Mouse (Mus musculus) testis, adult 2 months (tissue): ENCODE data around the gene Gm11937. TPM values are rescaled to one million over a fixed set of nuclear protein-coding genes. Genes with fewer than 3 reads are reported as not detected.
"Not testable (repeated sequence)": the region's sequence is repeated elsewhere in the genome, so short reads cannot be mapped to it uniquely, and the experiment has no call there.

Source experiments
- H3K27ac ChIP-seq: fragments of 200-500 bp; 2 replicates; pipeline ENCODE4 v1.5.1; 2012; ENCODE audit warnings: low read depth, low read length; ENCODE audit not compliant: control insufficient read depth, insufficient read depth
- H3K27me3 ChIP-seq: fragments of 200-500 bp; 2 replicates; pipeline ENCODE4 v1.6.1; 2012; ENCODE audit warnings: mild to moderate bottlenecking, low read length, moderate library complexity; ENCODE audit not compliant: control insufficient read depth, insufficient read depth
- H3K36me3 ChIP-seq: fragments of 200-500 bp; 2 replicates; pipeline ENCODE4 v1.6.1; 2012; ENCODE audit warnings: mild to moderate bottlenecking, low read length; ENCODE audit not compliant: control insufficient read depth, insufficient read depth
- H3K4me1 ChIP-seq: fragments of 200-500 bp; 2 replicates; pipeline ENCODE4 v1.6.1; 2012; ENCODE audit warnings: low read length; ENCODE audit not compliant: control insufficient read depth, insufficient read depth
- H3K4me3 ChIP-seq: fragments of 200-500 bp; 2 replicates; pipeline ENCODE4 v1.5.1; 2012; ENCODE audit warnings: low read depth, mild to moderate bottlenecking, low read length, moderate library complexity, mixed read lengths; ENCODE audit not compliant: control insufficient read depth
- CTCF ChIP-seq: fragments of 200-500 bp; IDR thresholded peaks from 2 replicates; pipeline ENCODE4 v1.5.1; 2012; ENCODE audit warnings: low read depth, mild to moderate bottlenecking, inconsistent platforms, low read length, moderate library complexity; ENCODE audit not compliant: control insufficient read depth, insufficient read depth, insufficient replicate concordance
- POLR2A ChIP-seq: fragments of 200-500 bp; IDR thresholded peaks from 2 replicates; pipeline ENCODE4 v1.6.1; 2012; ENCODE audit warnings: low read depth, mild to moderate bottlenecking, inconsistent platforms, low read length, moderate library complexity; ENCODE audit not compliant: control insufficient read depth
- polyA plus RNA-seq: library from polyadenylated mRNA; depleted of rRNA; stranded (reverse); fragments of >200 nt; gene quantifications from 2 replicates; pipeline ENCODE4 v1.2.3, GENCODE M21; 2012; rRNA removed

Gm11937 gene
- not detected in 2 replicates for polyA plus RNA-seq

DNA sequence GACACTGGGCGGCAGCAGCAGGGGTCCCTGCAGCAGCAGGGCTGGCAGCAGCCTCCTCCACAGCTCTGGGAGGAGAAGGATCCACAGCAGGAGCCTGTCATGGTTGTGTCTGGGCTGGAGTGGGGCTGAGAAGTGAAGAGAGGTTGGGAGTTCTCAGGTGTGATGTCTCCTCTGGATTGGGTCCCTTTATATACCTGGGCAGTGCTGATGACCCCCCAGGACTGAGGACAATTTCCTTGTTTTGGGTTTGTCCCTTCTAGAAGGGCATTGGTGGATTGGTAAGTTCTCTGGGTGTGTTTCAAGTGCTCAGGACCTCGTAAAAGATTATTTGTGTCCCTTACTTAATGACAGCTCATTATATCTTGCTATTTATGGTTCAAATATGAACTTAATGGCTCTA, at the start of gene Gm11937:
Gene Gm11937 (minus strand): TSS at position 101 of the 400 bp plus-strand sequence.
- H3K27me3 ChIP-seq, H3K36me3 ChIP-seq, H3K4me1 ChIP-seq, H3K27ac ChIP-seq, H3K4me3 ChIP-seq: not testable (repeated sequence)

DNA sequence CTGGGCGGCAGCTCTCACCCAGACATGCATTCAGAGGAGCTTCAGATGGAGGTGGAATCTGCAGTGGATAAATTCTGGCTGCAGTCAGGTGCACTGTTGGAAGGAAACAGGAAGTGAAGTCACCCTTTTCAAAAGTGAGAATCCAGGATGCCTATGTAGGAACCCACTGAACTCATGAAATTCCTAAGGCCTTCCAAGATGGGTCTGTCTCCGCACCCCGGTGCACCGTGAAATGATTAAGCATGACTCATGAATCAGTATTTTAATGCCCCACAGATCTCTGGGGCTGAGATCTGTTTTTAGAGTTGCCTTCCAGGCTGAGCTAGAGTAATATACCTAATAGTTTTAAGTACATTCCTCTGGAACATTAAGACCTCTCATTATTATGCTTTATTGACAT, 49.3 kb upstream of the Gm11937 start:
- Histone ChIP-seq H3K36me3 (no peaks in the 10 kb centered on the region), H3K27me3 (no peaks in the 10 kb centered on the region), H3K27ac (no peak overlapping the region), H3K4me1 (no peaks in the 10 kb centered on the region), H3K4me3 (no peak overlapping the region)
- TF ChIP-seq CTCF = no peak
- no peak for TF ChIP-seq POLR2A

DNA sequence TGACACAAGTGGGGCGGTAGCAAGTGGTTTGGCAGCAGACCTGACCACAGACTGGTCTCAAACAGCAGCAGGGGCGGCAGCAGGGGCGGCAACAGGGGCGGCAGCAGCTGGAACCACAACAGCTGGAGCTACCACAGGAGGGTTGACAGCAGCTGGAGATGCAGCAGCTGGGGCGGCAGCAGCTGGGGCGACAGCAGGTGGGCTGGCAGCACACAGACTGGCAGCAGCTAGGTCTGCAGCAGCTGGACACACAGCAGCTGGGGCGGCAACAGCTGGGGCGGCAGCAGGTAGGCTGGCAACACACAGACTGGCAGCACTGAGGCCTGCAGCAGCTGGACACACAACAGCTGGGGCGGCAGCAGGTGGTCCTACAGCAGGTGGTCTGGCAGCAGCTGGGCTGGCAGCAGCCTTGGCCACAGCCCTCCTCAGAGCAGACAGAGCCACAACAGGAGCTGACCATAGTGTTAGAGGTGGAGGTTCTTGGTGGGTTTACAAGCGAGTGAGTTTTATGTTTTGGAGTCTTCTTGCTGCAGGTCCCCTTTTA, 48.5 kb upstream of the Gm11937 start, which contains the start of gene Gm11563:
Gene Gm11563 (minus strand): TSS at position 494 of the 544 bp plus-strand sequence.
- H3K27ac ChIP-seq, H3K4me3 ChIP-seq, H3K27me3 ChIP-seq, H3K4me1 ChIP-seq, H3K36me3 ChIP-seq: not testable (repeated sequence)

DNA sequence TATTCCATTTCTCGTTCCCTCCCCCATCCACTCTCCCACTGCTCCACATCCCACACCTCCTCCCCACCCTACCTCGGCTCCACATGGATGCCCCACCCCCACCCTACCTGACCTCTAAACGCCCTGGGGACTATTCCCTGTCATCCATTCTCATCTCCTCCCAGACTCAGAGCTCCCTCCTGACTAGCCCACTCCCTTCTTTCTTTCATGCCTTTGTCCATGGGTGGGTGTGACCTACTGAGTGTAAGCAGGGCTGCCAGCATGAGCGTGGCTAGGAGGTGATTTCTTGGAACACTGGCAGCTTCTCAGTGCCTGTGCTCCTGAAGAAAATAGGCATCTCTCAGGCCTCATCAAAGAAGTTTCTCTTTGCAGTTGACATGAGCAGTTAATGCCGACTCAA, 47.1 kb upstream of the Gm11937 start:
- no peak overlapping the region for H3K27ac ChIP-seq
- no peaks in the 10 kb centered on the region for H3K4me1 ChIP-seq
- no peaks in the 10 kb centered on the region for H3K27me3 ChIP-seq
- H3K36me3 ChIP-seq = no peaks in the 10 kb centered on the region
- H3K4me3 ChIP-seq = no peak overlapping the region
- no peak for TF ChIP-seq POLR2A
- TF ChIP-seq CTCF = no peak

DNA sequence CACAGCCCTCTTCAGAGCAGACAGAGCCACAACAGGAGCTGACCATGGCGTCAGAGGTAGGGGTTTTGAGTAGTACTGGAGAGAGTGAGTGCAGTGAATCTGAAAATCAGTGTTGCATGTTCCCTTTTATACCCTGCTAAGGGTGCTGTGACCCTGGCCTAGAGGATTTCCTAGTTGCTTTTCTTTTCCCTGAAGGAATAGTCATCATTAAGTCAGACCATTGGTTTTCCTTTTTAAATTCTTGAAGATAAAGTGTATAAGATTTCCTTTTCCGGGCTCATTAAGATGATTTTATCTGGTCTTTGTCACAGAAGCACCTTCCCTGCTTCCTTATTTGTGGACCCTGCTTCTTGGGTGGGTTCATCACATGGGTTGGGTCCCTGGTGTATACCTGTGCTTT, 40.1 kb upstream of the Gm11937 start, which contains the start of gene Gm11555:
Gene Gm11555 (minus strand): TSS at position 101 of the 400 bp plus-strand sequence.
- H3K36me3 ChIP-seq = no peaks in the 10 kb centered on the region
- 0 out of 2 replicates have a peak, but pooled peaks cover 2% of the 10 kb centered on the region for H3K4me1 ChIP-seq
- no peak within 1 kb of the TSS for H3K27ac ChIP-seq
- no peak for TF ChIP-seq CTCF
- TF ChIP-seq POLR2A = no peak
- H3K27me3 ChIP-seq = no peaks in the 10 kb centered on the region
- no peak within 1 kb of the TSS for H3K4me3 ChIP-seq

DNA sequence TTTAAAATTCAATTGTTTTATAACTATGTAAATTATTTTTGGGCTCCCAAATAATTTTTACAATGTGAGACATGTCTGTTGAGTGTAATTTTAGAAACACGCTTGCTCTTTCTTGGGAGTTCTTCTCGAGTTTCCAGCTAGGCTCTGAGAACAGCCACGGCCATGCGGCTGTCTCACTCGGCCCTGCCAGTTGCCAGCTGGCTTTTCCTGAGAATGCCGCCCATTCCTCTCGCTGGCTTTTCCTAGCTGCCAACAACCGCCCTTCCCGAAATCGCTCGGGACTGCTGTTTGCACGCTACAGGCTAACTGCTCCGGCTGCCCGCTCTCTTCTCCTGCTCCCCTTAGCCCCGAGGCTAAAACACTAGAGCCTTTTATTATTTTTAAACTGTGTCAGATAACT, 36.5 kb upstream of the Gm11937 start:
- H3K27me3 ChIP-seq = no peaks in the 10 kb centered on the region
- 0 out of 2 replicates have a peak, but pooled peaks cover 2% of the 10 kb centered on the region for H3K4me1 ChIP-seq
- no peak for TF ChIP-seq POLR2A
- no peak for TF ChIP-seq CTCF
- no peak overlapping the region for H3K27ac ChIP-seq
- no peak overlapping the region for H3K4me3 ChIP-seq
- no peaks in the 10 kb centered on the region for H3K36me3 ChIP-seq

DNA sequence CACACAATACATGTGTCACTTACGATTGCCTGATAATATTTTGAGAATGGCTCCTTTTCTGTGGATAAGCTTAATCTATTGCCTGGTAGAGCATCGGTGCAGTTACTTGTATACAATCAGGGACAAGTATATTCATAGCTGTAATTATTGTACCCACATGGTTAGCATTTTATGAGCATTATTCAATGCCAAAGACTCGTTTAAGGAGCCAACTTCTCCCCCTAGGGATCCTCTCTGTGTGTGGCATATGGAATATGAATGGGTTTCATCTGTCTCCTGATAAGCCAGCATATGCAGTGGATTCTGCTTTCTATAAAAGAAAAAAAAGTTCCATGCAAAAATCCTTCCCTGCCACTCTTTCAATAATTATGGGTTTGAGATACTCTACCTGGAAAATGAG, 34.4 kb upstream of the Gm11937 start:
- Histone ChIP-seq H3K27me3 (no peaks in the 10 kb centered on the region), H3K27ac (no peak overlapping the region), H3K36me3 (no peaks in the 10 kb centered on the region), H3K4me1 (0 out of 2 replicates have a peak, but pooled peaks cover 2% of the 10 kb centered on the region), H3K4me3 (no peak overlapping the region)
- TF ChIP-seq CTCF = no peak
- TF ChIP-seq POLR2A = no peak

DNA sequence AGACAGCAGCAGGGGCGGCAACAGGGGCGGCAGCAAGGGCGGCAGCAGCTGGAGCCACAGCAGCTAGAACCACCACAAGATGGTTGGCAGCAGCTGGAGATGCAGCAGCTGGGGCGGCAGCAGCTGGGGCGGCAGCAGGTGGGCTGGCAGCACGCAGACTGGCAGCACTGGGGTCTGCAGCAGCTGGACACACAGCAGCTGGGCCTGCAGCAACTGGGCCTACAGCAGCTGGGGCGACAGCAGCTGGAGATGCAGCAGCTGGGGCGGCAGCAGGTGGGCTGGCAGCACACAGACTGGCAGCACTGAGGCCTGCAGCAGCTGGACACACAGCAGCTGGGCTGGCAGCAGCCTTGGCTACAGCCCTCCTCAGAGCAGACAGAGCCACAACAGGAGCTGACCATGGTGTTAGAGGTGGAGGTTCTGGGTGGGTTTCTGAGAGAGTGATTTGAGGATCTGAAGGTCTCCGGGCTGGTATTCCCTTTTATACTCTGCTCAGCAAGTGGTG, 33.7 kb upstream of the Gm11937 start, which contains the start of gene Krtap4-7:
Gene Krtap4-7 (minus strand): TSS at position 455 of the 505 bp plus-strand sequence.
- H3K27me3 ChIP-seq, H3K4me1 ChIP-seq, H3K36me3 ChIP-seq, H3K4me3 ChIP-seq, H3K27ac ChIP-seq: not testable (repeated sequence)

DNA sequence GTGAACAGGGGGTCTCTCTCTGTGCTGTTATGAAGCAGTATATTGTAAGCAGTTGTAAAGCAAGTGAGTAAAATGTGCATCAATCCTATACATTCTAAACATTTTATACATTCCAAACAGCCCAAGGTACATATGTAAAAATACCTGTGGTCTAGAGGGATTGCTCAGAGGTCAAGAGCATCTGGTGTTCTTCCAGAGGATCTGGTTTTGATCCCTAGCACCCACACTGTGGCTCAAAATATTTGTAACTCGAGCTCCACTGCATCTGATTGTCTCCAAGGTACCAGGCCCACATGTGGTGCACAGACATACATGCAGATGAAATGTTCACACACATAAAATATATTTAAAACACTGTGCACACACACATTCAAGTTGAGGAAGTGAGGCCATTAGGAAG, 30.9 kb upstream of the Gm11937 start:
- Histone ChIP-seq H3K4me1 (no peaks in the 10 kb centered on the region), H3K27me3 (no peaks in the 10 kb centered on the region), H3K27ac (no peak overlapping the region), H3K4me3 (peak overlapping the region; percentile 29; the same call in 1 of the 2 replicates), H3K36me3 (no peaks in the 10 kb centered on the region)
- TF ChIP-seq POLR2A (no peak), CTCF (no peak)
